Mouse (Mus musculus): Measurements from ENCODE around the gene Gm8909. TPM values are rescaled to one million over a fixed set of nuclear protein-coding genes. Genes with fewer than 3 reads are reported as not detected.

The Gm8909 gene
- total RNA-seq, 4 experiments from 2014 or later: not detected

Other genes with a start within 250 kb of the Gm8909 start
- 10 to 100 TPM; 70.8 to 76.2 (median 72.2) TPM for gene Abcf1, start 198.8 kb downstream of the Gm8909 start, total RNA-seq (2022)
- gene Gnl1, start 188.7 kb downstream of the Gm8909 start, total RNA-seq (2022): 10 to 100 TPM; 32.1 to 41.0 (median 35.1) TPM
- 1 to 10 TPM; 2.0 to 4.0 (median 2.9) TPM for gene Prr3, start 188.3 kb downstream of the Gm8909 start, total RNA-seq (2022)
- 1 to 10 TPM; 6.1 to 7.4 (median 7.1) TPM for gene H2-T24, start 148.0 kb downstream of the Gm8909 start, total RNA-seq (2022)
- gene H2-T23, start 135.7 kb downstream of the Gm8909 start, total RNA-seq (2022): 10 to 100 TPM; 26.8 to 28.5 (median 27.9) TPM
- gene H2-T22, start 125.8 kb downstream of the Gm8909 start, total RNA-seq (2022): 10 to 100 TPM; 10.4 to 14.0 (median 13.0) TPM
- gene Gm6034, start 125.6 kb downstream of the Gm8909 start, total RNA-seq (2022): not detected
- 1 to 10 TPM; 4.0 to 5.5 (median 4.9) TPM for gene Gm11127, start 110.2 kb downstream of the Gm8909 start, total RNA-seq (2022)
- gene Gm19684, start 46.9 kb downstream of the Gm8909 start, total RNA-seq (2022): under 1 TPM in 3 of 4 experiments, not detected in 1; 0.19 to 0.26 (median 0.25) TPM
- gene Gm7030, start 39.1 kb downstream of the Gm8909 start, total RNA-seq (2022): under 1 TPM in 2 of 4 experiments, not detected in 2; 0.34 to 0.38 TPM
- gene H2-T3, start 21.8 kb upstream of the Gm8909 start, total RNA-seq (2022): not detected
- 10 to 100 TPM; 34.4 to 55.3 (median 45.5) TPM for gene Rpp21, start 89.5 kb upstream of the Gm8909 start, total RNA-seq (2022)
- 1 to 10 TPM; 6.3 to 7.1 (median 6.9) TPM for gene Trim39, start 103.7 kb upstream of the Gm8909 start, total RNA-seq (2022)
- not detected for gene H2-M10.2, start 118.0 kb upstream of the Gm8909 start, total RNA-seq (2022)
- not detected for gene H2-M10.1, start 157.6 kb upstream of the Gm8909 start, total RNA-seq (2022)
- not detected for gene H2-M10.3, start 199.9 kb upstream of the Gm8909 start, total RNA-seq (2022)